Mouse (Mus musculus) brain, embryonic 14.5 days (tissue): ENCODE results near the gene Neu3.

Experiments
- CTCF ChIP-seq: fragments of 200-500 bp; IDR thresholded peaks from 2 replicates; pipeline ENCODE4 v1.5.1; 2012; ENCODE audit warnings: inconsistent platforms, mild to moderate bottlenecking, moderate library complexity, borderline replicate concordance; ENCODE audit not compliant: insufficient read depth, insufficient read length; ENCODE audit errors: extremely low read depth
- POLR2A ChIP-seq: fragments of 200-500 bp; IDR thresholded peaks from 2 replicates; pipeline ENCODE4 v1.6.1; 2012; ENCODE audit warnings: mild to moderate bottlenecking, inconsistent platforms, borderline replicate concordance; ENCODE audit not compliant: poor library complexity, insufficient read depth, insufficient read length, severe bottlenecking; ENCODE audit errors: extremely low read depth

DNA sequence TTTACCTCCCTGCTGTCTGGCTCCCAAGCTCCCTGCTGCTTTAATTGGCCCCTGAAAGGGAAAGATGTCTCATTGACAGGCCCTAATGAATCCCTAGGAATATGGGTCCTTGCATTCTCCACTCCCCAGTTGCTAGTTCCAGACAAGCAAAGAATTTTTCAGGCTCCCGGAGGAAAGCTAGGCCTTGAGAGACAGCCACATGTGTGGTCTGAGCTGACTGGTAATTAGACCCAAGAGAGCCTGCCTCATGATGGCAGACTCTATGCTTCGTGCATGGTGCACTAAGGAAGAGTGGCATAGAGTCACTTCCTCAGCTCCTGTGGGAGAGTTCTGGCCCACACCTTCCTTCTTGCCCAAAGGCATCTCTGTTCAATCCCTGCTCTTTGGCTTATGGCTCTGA lies 40.3 kb downstream of the Neu3 start:
- TF ChIP-seq CTCF (no peak), POLR2A (no peak)
